Mouse (Mus musculus): Measurements from ENCODE around the gene Plg.

DNA sequence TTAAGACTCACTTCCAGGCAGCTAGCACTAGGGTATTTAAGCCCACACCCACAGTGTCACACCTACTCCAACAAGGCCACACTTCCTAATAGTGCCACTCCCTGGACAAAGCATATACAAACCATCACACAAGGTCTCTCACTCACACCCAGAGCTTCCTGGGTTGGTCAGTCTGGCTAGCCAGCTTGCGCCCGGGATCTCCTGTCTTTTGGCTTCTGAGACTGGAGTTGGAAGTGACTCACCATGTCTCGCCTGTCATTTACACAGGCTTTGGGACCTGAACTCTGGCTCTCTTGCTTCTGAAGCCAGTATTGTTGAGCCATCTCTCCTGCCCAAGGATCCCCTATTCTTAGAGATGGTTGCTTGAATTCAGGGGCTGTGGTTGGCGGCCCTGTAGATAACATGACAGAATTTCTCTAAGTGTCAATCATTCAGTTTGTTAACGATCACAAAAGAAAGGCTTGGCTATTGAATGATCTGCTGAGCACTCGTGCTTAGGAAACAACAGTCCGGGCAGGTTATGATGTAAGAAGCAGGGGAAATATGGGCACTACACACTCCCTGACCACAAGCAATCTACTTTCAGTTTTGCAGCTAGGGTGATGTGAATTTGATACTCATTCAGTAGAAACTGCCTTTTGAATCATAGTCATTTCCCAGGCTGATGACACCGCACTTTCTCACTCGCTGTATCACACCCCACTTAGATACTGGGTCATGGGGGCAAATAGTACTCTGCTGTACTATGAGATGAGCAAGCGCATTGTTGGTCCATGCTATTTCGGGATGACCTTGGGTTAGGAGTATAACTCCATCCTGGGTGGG is 14.6 kb upstream of the Plg start:
- TF ChIP-seq CTCF (IDR thresholded peaks at IDR 0.05) (no peak), EP300 (IDR thresholded peaks at IDR 0.05) (no peak)

Measured in lung, postnatal 0 days (tissue).